Mouse (Mus musculus) brain, embryonic 18.5 days (tissue): ENCODE data around the gene Wipi1.
"Not testable (repeated sequence)": the region's sequence is repeated elsewhere in the genome, so short reads cannot be mapped to it uniquely, and the experiment has no call there.

Experiments used
- DNase-seq: peaks from one replicate; pipeline ENCODE4 v3.0.0-alpha.2; 2012; ENCODE audit warnings: low read depth, low spot score

Gene Wipi1

DNA sequence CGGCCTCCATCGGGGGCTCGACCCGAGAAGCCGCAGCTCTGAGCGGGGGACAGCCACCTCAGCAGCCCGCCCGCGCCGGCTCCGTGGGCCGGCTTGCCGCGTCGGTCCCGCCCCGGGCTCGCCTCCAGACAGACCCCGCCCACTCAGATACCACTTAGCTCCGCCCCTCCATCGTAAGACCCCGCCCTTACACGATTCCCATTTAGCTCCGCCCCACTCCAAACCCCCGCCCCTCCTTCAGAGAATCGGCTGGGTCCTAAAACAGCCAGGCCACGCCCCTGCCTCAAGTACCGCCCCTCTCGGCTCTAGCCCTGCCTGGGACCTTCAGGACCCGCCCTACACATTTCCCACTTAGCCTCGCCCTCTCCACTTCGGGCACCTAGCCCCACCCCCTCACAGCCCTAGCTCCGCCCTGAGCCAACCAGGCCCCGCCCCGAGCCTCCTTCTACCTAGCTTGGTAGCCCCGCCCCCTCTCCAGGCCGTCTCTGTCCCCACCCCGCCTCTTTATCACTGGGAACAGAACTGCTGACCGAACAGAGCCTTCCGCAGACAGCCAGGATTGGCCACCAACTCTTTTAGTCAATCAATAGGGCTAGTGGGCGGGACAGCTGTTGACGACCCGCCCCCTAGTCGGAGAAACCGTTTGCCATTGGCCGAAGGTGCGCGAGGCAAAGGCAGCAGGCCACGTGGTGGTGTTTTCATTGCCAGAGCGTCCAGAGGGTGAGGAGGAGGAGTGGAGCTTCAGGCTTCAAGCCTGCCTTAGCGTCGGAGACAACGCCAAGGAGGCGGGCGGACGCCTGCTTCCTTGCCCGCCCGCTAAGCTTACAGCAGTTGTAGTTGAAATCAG is at the start of gene Wipi1:
Wipi1 (minus strand) TSS at position 665 of the 847 bp plus-strand sequence.
- DNase-seq = peak; percentile 93

DNA sequence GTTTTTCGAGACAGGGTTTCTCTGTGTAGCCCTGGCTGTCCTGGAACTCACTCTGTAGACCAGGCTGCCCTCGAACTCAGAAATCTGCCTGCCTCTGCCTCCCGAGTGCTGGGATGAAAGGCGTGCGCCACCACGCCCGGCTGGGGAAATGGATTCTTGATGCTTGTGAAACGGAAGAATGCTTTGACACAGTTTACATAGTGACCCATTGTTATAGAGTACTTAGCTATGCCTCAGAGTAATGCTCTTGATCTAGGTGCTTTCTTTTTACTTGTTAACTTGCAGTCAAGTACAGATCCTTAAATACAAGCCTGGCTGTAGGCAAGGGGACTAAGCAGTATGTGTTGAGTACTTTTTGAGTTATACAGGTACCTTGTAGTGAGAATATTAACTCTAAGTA is 48.8 kb upstream of the Wipi1 start:
- DNase-seq = not testable (repeated sequence)

DNA sequence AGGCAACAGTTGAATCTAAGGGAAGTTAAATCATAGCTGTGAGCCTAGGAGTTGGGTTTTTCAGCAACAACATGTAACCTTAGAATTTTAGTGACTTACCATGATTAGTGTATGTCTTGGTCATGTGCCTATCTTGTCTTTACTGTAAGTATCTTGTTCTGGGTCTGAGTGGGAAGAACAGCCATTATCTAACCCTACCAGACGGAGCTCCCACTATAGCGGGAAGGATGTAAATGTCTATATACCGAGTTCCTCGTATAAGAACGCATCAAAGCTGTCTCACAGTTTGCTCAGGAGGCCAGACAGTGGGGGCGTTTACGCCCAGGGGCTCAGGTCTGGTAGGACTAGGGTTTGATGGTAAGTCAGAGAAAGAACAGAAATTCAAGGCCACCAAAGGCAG is 44.5 kb upstream of the Wipi1 start:
- DNase-seq = no peak

DNA sequence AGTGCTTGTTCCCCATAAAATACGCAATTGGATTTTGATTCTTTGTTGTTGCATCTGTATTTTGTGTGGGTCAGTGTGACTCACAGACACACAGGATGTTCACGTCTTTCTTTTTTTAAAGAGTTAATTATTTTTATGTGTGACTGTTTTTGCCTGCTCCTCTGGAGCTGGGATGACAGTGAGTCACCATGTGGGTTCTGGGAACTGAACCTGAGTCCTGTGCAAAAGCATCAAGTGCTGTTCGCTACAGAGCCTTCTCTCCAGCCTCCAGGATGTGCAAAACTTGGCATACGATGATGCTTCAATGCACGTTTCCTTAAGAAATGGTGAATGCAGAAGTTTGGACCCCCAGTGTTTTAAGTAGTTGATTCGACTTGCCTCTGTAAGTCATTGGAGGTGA is 42.8 kb upstream of the Wipi1 start:
- no peak for DNase-seq

GRCm38 (mm10) chr11:109653201-109653600 is 41.4 kb upstream of the Wipi1 start:
- DNase-seq = no peak

GRCm38 (mm10) chr11:109652505-109652904 is 40.7 kb upstream of the Wipi1 start:
- no peak for DNase-seq

DNA sequence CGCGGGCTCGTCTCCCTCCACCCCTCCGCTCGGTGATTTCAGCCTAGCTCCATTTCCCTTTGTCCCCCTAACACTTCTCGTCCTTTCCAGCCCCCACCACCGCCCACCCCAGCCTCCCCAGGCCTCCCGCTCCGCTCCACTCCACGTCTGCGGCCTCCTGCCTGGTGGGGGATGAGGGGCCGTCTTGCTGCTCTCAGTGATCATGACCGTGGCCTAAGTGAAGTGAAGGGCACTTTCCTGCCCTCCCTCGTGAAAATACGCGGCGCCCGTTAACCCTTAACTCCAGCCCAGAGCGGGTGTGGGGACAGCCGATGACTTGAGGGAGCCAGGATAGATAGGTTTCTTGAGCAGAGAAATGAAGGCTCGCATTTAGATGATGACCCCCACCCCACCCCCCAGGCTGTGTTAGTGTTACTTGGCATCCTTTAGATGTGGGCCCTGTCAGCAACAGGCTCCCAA is 39.8 kb upstream of the Wipi1 start:
- DNase-seq = peak; percentile 10

GRCm38 (mm10) chr11:109650788-109651565 is 39.2 kb upstream of the Wipi1 start:
- DNase-seq = peak; percentile 93

GRCm38 (mm10) chr11:109649975-109650701 is 38.4 kb upstream of the Wipi1 start:
- peak; percentile 82 for DNase-seq

- peak; percentile 43 for DNase-seq
These were observed 37.4 kb upstream of the Wipi1 start, which contains the start of gene Prkar1a for GRCm38 (mm10) chr11:109649206-109649605. Gene Prkar1a, plus strand, starts transcription at chr11:109649405.

DNA sequence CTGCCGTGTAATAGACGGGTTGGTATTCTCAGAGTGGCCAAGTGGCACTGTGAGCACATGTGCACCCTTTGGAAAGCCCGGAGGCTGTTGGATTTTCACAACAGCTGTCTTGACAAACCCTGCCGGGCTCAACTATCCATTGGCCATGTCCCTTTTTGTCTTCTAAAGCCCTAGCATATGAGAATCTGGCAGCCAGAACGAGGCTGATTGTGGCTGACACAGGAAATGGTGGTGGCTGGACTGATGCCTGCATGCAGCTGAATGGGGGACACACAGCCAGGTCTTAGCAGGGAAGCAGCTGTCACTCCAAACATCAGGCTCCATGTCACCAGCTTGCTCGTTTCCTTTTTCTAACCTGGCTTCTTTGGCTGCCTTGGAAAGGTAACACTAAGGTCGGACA is 36.7 kb upstream of the Wipi1 start:
- DNase-seq = peak; percentile 24

DNA sequence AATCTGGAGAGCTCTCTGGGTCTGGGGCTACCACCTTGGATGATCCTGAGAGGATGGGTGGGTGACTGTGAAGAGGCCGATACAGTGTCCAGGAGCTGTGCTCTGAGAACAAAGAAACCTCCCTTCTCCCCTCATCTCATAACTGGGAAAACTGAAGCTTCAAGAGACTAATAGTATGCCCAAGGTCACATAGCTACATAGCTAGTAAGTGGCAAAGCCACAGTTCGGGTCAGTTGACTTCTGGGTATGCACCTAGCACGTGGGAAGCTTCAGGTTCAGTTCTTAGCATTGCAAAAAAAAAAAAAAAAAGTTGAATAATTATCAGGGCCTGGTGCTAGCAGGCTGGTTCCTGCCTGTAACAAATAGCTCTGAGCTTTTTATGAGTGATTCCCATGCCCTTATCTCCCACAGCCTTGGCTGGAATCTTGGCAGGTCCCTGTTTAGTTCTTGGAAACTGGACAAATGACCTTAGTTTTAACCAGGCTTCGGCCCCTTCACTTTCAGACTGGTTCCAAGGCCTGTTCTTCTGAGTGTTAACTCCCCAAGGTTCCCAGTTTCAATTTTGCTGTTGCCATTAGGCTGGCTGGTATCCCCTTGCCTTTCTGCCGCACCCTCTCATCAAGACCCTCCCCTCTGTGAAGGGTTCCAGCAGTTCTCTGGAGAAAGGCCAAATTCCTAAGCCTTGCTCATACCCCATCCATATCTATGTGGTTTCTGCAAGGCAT is 29.9 kb upstream of the Wipi1 start:
- DNase-seq = no peak

DNA sequence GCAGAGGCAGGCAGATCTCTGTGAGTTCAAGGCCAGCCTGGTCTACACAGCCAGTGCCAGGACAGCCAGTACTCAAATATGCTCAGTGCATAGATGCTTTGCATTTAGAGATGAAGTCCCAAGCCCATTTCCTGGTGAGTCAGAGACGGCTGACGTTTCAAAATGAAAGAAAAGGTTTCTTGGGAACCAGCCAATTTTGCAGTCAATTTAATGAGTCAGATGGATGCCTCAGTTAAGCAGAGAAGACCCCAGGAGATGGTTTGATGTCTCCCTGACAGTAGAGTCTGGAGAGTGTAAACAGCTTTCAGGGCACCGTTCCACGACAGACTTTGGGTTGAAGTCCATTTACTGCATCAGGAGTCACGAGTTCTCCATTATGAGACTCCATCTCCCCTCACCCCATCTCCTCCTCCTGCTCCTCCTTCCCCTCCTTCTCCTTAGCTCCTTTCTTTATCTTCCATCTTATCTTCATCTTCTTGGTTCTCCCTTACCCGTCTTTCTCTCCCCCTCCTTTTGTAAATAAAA is 24.2 kb upstream of the Wipi1 start:
- no peak for DNase-seq

GRCm38 (mm10) chr11:109634928-109635327 is 23.2 kb upstream of the Wipi1 start:
- no peak for DNase-seq

DNA sequence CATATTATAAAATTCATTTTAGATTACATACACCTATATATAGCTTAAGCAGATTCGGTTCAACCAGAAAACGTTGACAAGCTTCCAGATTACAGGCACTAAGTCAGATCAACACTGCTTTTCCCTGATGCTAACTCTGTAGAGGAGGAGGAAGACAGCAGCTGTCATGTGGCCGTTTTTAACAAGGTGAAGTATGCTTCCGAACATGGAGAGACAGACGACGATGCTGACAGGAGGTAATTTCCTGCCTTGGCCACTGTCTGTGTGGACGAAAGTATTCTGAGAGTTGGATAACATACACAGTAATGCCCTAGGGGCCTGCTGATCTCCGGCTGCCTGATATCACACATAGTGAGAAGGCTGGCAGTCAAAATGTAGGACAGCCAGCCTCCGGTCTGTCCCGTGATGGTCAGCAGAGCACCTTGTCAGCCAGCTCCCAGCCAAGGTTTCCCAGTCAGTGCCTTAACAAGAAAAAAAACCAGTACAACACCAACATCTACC is 17.3 kb upstream of the Wipi1 start:
- DNase-seq = no peak

DNA sequence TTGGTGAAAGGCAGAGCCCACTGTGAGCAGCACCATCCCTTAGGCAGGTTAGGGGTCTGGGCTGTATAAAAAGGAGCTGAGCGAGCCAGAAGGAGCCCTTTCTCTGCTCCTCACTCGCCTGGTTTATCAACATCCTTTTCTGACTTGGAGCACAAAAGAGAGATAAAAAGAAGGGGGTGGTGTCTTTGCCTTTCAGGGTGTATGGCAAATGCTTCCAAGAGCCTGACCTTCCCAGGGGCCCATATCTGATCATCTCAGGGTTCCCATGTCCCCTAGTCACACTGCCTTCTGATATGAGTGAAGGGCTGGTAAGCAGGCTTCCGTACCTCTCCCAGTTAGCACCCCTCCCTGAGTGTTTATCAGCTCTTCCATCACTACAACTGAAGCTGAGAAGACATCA is 16.3 kb upstream of the Wipi1 start:
- DNase-seq = no peak

- DNase-seq = no peak
These were observed 15.9 kb upstream of the Wipi1 start for GRCm38 (mm10) chr11:109627648-109628047.

GRCm38 (mm10) chr11:109623238-109623637 is 11.5 kb upstream of the Wipi1 start:
- DNase-seq = no peak

DNA sequence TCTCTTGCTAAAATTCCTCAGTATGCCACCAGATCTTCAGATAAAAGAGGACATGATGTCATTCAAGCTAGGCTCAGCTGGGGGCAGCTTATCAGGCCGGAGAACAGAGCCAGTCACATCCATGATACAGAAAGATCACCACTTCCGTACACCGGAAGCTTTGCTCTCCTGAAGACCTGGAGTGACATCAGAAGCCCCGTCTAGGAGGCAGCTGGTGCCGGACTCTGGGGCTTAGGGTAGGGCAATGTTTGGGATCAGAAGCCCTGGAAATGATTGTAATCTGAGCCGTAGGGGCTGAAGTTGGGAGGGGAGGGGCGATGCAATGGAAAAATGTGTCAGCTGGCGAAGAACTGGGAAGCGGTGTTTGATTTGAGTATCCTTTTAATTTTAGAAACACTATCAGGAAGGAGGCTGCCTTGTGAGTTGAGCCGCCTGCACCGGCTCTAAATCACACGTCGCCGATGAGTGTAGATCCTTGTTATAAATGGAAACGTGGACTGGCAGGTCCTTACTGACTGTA is 10.8 kb upstream of the Wipi1 start:
- DNase-seq = no peak

GRCm38 (mm10) chr11:109621183-109621582 is 9.4 kb upstream of the Wipi1 start:
- no peak for DNase-seq

GRCm38 (mm10) chr11:109620356-109620755 is 8.6 kb upstream of the Wipi1 start:
- DNase-seq = no peak
